Mouse (Mus musculus) olfactory bulb, adult 2 months (tissue): ENCODE data around the gene Golga7b.

Source experiments
- CTCF ChIP-seq: fragments of 200-500 bp; IDR thresholded peaks from 2 replicates; pipeline ENCODE4 v1.5.1; 2012; ENCODE audit warnings: low read depth, mild to moderate bottlenecking, low read length, moderate library complexity; ENCODE audit not compliant: insufficient read depth
- POLR2A ChIP-seq: fragments of 200-500 bp; IDR thresholded peaks from 2 replicates; pipeline ENCODE4 v1.6.1; 2012; ENCODE audit warnings: mild to moderate bottlenecking, low read depth, low read length, moderate library complexity; ENCODE audit not compliant: insufficient read depth

DNA sequence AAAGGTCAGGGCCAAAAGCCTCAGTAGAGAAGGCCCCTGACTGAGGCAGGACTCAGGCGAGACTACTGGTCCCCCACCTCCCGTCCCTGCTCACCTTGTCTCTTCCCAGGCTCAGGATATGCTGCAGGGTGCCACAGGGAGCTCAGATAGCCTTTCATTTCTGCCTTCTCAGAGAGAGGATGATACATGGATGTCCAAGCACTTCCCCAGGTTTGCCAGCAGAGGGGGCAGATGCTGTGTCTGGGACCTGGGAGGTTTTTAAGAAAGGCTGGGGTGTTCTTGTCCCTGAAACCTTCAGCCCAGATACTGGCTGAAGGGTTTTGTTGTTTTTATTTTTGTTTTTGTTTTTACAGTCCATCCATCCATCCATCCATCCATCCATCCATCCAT is 30.0 kb upstream of the Golga7b start:
- TF ChIP-seq POLR2A (no peak), CTCF (no peak; the same call in 1 of the 2 replicates)
